Mouse (Mus musculus): ENCODE measurements around the gene Fbxl8.

DNA sequence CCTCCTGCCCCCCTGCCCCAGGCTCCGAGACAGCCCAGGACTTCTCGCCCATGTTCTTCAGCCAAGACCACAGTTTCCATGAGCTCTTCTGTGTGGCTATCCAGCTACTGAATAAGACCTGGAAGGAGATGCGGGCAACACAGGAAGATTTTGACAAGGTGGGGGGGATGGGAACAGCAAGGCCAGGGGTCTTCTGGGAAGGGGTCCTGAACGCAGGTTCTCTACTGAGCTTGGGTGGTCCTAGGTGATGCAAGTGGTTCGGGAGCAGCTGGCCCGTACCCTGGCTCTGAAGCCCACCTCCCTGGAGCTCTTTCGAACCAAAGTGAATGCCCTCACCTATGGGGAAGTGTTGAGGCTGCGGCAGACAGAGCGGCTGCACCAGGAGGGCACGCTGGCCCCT, 44.0 kb downstream of the Fbxl8 start:
- TF ChIP-seq CTCF (IDR thresholded peaks at IDR 0.05; ENCODE audit: control insufficient read depth, insufficient read depth, insufficient read length) (no peak), MYOD1 (IDR thresholded peaks at IDR 0.05; ENCODE audit: control insufficient read depth, insufficient read length, low read depth) (no peak), USF1 (IDR thresholded peaks at IDR 0.05; ENCODE audit: low read depth) (no peak)
